Mouse (Mus musculus) megakaryocyte, embryonic 14.5 days (primary cell): Measurements from ENCODE around the gene Cdc6.

ENCODE experiments used
- FLI1 ChIP-seq: IDR thresholded peaks from 2 replicates; pipeline ENCODE4 v1.6.1; 2012; ENCODE audit warnings: low read length, inconsistent platforms, mixed read lengths
- GATA1 ChIP-seq: IDR thresholded peaks from 3 replicates; pipeline ENCODE4 v1.6.1; 2012; ENCODE audit warnings: mixed read lengths, low read length, inconsistent platforms, borderline replicate concordance

- no peak for TF ChIP-seq GATA1
- no peak for TF ChIP-seq FLI1
These were observed 55.8 kb downstream of the Cdc6 start for GRCm38 (mm10) chr11:98963191-98964021.
